Mouse (Mus musculus) olfactory bulb, adult 2 months (tissue): ENCODE measurements around the gene Nat14.

Experiments
- CTCF ChIP-seq: fragments of 200-500 bp; IDR thresholded peaks from 2 replicates; pipeline ENCODE4 v1.5.1; 2012; ENCODE audit warnings: low read depth, mild to moderate bottlenecking, low read length, moderate library complexity; ENCODE audit not compliant: insufficient read depth
- POLR2A ChIP-seq: fragments of 200-500 bp; IDR thresholded peaks from 2 replicates; pipeline ENCODE4 v1.6.1; 2012; ENCODE audit warnings: mild to moderate bottlenecking, low read depth, low read length, moderate library complexity; ENCODE audit not compliant: insufficient read depth

DNA sequence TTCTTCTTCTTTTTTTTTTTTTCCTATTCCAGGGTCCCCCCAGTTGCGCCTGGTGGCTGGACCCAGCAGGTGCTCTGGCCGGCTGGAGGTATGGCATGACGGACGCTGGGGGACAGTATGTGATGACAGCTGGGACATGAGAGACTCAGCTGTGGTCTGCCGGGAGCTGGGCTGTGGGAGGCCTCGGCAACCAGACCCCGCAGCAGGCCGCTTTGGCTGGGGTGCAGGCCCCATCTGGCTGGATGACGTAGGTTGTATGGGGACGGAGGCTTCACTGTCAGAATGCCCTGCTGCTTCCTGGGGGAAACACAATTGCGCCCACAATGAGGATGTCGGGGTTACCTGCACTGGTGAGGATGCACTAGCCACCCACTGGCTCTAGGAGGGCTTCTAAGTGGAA, 11.3 kb downstream of the Nat14 start:
- TF ChIP-seq CTCF (no peak), POLR2A (no peak)
